Mouse (Mus musculus): Measurements from ENCODE around the gene Olfr1394.
"Not testable (repeated sequence)": the region's sequence is repeated elsewhere in the genome, so short reads cannot be mapped to it uniquely, and the experiment has no call there.

The Olfr1394 gene

GRCm38 (mm10) chr11:49191083-49191482 lies 36.9 kb downstream of the Olfr1394 start:
- DNase-seq, result no peak

- DNase-seq, result not testable (repeated sequence)
Observed at GRCm38 (mm10) chr11:49194771-49195170, 40.6 kb downstream of the Olfr1394 start.

- DNase-seq, result no peak
Observed at GRCm38 (mm10) chr11:49195819-49196322, 41.7 kb downstream of the Olfr1394 start.

GRCm38 (mm10) chr11:49200666-49201065 lies 46.5 kb downstream of the Olfr1394 start:
- no peak for DNase-seq

GRCm38 (mm10) chr11:49201142-49201541 lies 47.0 kb downstream of the Olfr1394 start:
- no peak for DNase-seq

- no peak for DNase-seq
Observed at GRCm38 (mm10) chr11:49202071-49202470, 47.9 kb downstream of the Olfr1394 start.

- DNase-seq, result peak; percentile 8
Observed at GRCm38 (mm10) chr11:49202523-49203061, 48.4 kb downstream of the Olfr1394 start.

GRCm38 (mm10) chr11:49203129-49203768 lies 49.1 kb downstream of the Olfr1394 start, which contains the start of gene Zfp62:
Gene Zfp62 (plus strand): TSS chr11:49203292.
- peak; percentile 94 for DNase-seq

- DNase-seq, result no peak
Observed at GRCm38 (mm10) chr11:49203771-49204497, 49.8 kb downstream of the Olfr1394 start.

- no peak for DNase-seq
Observed at GRCm38 (mm10) chr11:49205080-49205590, 51.0 kb downstream of the Olfr1394 start.

GRCm38 (mm10) chr11:49207495-49207894 lies 53.3 kb downstream of the Olfr1394 start:
- DNase-seq, result no peak

Data from layer of hippocampus, adult 9-11 months (tissue).